Mouse (Mus musculus): Measurements from ENCODE around the gene Slc35e4. TPM values are rescaled to one million over a fixed set of nuclear protein-coding genes. Genes with fewer than 3 reads are reported as not detected.
A peak's percentile ranks its signal among the peaks of the same experiment; 100 is the strongest.
"Not testable (repeated sequence)": the region's sequence is repeated elsewhere in the genome, so short reads cannot be mapped to it uniquely, and the experiment has no call there.

Gene Slc35e4
- polyA plus RNA-seq, 1 experiment, result not detected

DNA sequence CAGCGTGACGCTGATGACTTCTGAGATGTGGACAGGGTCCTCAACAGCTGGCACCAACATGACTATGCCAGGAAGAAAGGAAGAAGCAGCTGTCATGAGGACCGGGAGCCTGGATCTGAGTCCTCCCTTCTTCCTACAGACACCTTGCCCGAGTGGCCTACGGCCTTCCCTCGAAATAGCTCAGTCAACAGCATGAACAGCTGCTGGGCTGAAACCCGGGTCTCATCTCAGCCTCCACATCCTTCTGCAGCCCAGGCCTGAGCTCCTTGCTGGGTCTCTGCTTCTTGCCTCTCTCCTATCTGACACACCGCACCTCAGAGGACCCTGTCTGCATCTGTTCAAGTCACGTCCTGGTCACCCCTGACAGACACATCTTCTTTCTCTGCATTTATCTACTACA, 7.7 kb upstream of the Slc35e4 start:
- WGBS, result 96% methylated on average over 9 of the region's 9 CpGs
- no peak for TF ChIP-seq CTCF (IDR thresholded peaks at IDR 0.05; ENCODE audit: insufficient read depth, low read depth, low read length)
- TF ChIP-seq POLR2A (IDR thresholded peaks at IDR 0.05; ENCODE audit: insufficient read depth, low read depth, low read length), result no peak
- Histone ChIP-seq H3K4me1 (ENCODE audit: control insufficient read depth, insufficient read depth, low read length) (no peaks in the 10 kb centered on the region), H3K4me3 (ENCODE audit: insufficient read depth, low read depth, low read length) (no peak overlapping the region), H3K27ac (ENCODE audit: insufficient read depth, low read depth, low read length) (no peak overlapping the region)

DNA sequence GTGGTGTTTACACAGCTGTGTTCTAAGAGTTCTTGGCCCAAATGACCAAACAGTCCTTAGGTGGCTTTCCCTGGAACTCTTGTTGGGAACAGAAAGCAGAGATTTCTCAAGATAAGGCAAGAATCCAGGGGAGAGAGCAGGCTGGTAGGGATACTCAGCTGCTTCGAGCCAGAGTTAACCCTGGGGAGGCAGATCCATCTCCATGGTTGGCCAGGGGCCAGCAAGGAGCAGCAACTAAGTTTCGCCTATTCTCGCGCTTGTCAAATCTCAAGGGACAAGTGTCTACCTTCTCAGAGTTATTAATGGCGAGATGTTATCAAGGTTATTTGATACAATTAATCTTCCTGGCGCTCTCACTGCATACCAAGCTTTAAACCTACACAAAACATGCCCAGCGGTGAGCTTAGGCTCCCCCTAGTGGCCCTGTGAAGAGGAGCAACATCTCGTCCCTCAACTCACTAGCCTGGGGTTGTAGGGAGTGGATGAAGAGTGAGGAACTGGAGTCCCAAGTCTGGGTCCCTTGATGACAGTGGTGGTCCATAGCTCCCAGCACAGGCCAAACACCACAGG, 6.9 kb upstream of the Slc35e4 start:
- 18% methylated on average over 8 of the region's 8 CpGs for WGBS
- no peak for TF ChIP-seq POLR2A (IDR thresholded peaks at IDR 0.05; ENCODE audit: insufficient read depth, low read depth, low read length)
- TF ChIP-seq CTCF (IDR thresholded peaks at IDR 0.05; ENCODE audit: insufficient read depth, low read depth, low read length), result no peak
- Histone ChIP-seq H3K4me1 (ENCODE audit: control insufficient read depth, insufficient read depth, low read length) (no peaks in the 10 kb centered on the region), H3K4me3 (ENCODE audit: insufficient read depth, low read depth, low read length) (no peak overlapping the region), H3K27ac (ENCODE audit: insufficient read depth, low read depth, low read length) (no peak overlapping the region)

DNA sequence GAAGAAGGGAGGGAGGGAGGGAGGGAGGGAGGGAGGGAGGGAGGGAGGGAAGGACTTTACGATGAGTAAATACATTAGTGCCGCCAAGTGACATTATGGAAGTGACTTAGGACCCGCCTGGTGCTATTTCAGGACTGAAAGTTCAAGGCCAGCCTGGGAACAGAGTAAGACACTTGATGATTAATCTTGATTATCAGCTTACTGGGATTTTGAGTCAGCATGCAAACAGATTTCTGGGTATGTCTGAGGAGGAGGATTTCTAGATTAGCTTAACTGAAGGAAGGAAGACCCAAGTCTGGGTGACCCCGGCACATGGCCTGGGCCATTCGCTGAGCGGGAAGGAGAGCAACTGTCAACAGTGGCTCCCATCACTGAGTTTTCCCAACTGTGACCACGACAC, 6.0 kb upstream of the Slc35e4 start:
- Histone ChIP-seq H3K4me3 (ENCODE audit: insufficient read depth, low read depth, low read length) (no peak overlapping the region), H3K27ac (ENCODE audit: insufficient read depth, low read depth, low read length) (no peak overlapping the region), H3K4me1 (ENCODE audit: control insufficient read depth, insufficient read depth, low read length) (no peaks in the 10 kb centered on the region)
- TF ChIP-seq CTCF (IDR thresholded peaks at IDR 0.05; ENCODE audit: insufficient read depth, low read depth, low read length) (no peak), POLR2A (IDR thresholded peaks at IDR 0.05; ENCODE audit: insufficient read depth, low read depth, low read length) (no peak)
- WGBS, result 79% methylated on average over 7 of the region's 7 CpGs

DNA sequence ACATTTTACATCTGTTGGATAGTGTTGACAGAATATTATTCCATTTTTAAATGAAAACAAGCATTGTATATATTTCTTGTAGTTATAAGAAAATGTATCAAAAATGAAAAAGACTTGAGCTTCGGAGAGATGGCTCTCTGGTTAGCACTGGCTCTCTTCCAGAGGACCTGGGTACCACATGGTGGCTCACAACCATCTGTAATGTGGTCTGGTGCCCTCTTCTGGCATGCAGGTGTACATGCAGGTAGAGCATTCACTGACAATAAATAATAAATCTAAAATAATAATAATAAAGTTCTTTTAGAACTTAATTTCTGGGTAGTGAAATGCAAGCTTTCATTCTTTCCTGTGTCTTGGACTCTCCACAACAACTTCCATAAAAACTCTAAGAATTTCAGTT, 4.3 kb upstream of the Slc35e4 start:
- Histone ChIP-seq H3K4me3 (ENCODE audit: insufficient read depth, low read depth, low read length) (no peak overlapping the region), H3K27ac (ENCODE audit: insufficient read depth, low read depth, low read length) (no peak overlapping the region), H3K4me1 (ENCODE audit: control insufficient read depth, insufficient read depth, low read length) (no peaks in the 10 kb centered on the region)
- TF ChIP-seq CTCF (IDR thresholded peaks at IDR 0.05; ENCODE audit: insufficient read depth, low read depth, low read length) (no peak), POLR2A (IDR thresholded peaks at IDR 0.05; ENCODE audit: insufficient read depth, low read depth, low read length) (no peak)
- 57% methylated on average over 1 of the region's 1 CpGs for WGBS

DNA sequence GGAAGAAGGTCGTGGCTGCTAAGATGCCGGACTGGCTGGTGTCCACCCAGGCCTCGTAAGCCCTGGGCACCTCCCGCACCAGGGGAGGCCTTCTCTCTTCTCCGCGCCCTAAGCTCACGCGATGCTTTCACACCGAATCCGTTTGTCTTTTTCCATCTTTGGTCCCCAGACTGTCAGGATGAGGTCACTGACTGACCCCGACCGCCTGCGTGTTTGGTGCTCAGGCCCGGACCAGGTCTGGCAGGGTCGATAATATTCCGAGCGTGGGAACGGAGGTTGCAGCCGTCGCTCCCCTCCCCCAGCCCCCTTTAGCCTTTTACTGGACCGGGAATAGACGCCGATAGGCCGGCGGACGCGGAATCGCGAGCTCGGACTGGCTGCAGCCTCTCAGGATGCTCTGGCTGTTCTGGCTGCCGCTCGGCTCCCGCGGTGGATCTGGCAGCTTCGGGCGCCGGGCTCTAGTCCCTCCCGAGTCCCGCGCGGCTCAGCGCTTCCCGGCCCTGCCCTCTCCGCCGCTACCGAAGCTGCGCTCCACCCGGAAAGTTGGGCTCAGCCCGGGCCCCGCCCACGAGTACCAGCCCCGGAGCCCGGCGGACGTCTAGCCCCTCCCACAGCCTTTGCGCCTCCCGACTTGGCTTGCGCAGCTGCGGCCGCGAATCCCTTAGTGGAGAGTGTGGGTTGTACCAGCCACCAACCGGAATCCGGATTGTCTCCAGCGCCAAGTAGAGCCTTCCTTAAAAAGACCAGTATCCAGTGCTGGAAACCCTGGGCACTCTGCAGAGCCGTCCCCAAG, 952 bp downstream of the Slc35e4 start:
- peaks cover 33% of the 10 kb centered on the region for H3K4me1 ChIP-seq (ENCODE audit: control insufficient read depth, insufficient read depth, low read length)
- WGBS, result 1% methylated on average over 65 of the region's 65 CpGs
- peak overlapping the region; percentile 68 for H3K27ac ChIP-seq (ENCODE audit: insufficient read depth, low read depth, low read length)
- TF ChIP-seq CTCF (IDR thresholded peaks at IDR 0.05; ENCODE audit: insufficient read depth, low read depth, low read length), result 0 out of 2 replicates have a peak, but pooled peaks have one; percentile 24
- peak; percentile 59; the same call in 1 of the 2 replicates for TF ChIP-seq POLR2A (IDR thresholded peaks at IDR 0.05; ENCODE audit: insufficient read depth, low read depth, low read length)
- peak overlapping the region; percentile 65 for H3K4me3 ChIP-seq (ENCODE audit: insufficient read depth, low read depth, low read length)

DNA sequence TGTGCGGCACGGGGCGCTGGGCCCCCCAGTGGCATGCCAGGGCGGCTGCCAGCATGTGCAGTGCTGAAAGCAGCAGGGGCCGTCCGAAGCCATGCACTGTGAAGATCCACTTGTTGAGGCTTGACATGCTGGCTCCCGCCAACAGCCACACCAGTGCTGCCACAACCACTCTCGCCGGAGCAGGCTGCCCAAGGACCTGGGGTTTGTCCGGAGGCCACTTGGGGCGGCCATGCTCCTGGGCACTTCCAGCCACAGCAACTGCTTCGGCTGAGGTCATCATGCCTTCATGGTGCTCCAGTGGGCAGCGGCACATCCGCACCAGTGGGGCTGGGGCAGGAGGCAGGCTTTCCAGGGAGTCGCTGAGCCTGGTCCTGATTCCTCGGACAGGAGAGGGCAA, 1.6 kb downstream of the Slc35e4 start:
- TF ChIP-seq POLR2A (IDR thresholded peaks at IDR 0.05; ENCODE audit: insufficient read depth, low read depth, low read length) (no peak), CTCF (IDR thresholded peaks at IDR 0.05; ENCODE audit: insufficient read depth, low read depth, low read length) (no peak)
- Histone ChIP-seq H3K4me1 (ENCODE audit: control insufficient read depth, insufficient read depth, low read length) (peaks cover 37% of the 10 kb centered on the region), H3K27ac (ENCODE audit: insufficient read depth, low read depth, low read length) (peak overlapping the region; percentile 42), H3K4me3 (ENCODE audit: insufficient read depth, low read depth, low read length) (peak overlapping the region; percentile 65)
- 1% methylated on average over 16 of the region's 16 CpGs for WGBS

DNA sequence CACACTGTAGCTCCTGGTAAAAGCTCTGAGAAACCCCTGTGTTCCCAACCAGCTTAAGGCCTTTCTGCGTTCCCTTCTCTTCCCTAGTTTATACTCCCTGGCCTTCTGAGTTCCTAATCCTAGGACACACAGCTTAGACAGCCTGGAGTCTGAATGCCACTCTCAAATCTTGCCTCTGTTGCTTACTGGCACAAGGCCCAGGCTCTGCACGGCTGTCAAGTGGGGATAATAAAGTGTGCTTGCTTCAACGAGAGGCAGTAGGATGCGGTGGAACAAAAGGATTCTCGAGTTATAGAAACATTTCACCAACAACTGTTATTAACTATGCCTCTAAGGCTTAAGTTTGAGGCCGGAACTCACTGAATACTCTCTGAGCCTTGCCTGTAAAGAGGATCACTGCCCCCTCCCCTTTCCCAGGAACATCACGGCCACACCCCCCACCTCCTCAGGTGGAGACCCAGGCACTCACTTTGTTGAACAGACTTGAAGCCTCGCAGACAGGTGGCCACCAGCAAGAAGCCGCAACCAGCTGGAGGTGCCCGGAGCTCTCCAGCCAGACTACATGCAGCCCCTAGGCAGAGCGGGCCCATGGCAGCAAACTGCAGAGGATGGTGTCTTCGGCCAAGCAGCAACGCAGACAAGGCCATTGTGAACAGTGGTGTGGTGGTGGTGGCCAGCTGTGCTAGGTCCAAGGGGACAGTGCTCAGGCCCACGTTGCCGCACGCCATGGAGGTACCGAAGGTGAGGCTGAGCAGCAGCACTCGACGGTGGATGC, 2.2 kb downstream of the Slc35e4 start:
- Histone ChIP-seq H3K4me1 (ENCODE audit: control insufficient read depth, insufficient read depth, low read length) (peaks cover 42% of the 10 kb centered on the region), H3K27ac (ENCODE audit: insufficient read depth, low read depth, low read length) (peak overlapping the region; percentile 63), H3K4me3 (ENCODE audit: insufficient read depth, low read depth, low read length) (peak overlapping the region; percentile 65)
- 6% methylated on average over 19 of the region's 19 CpGs for WGBS
- TF ChIP-seq CTCF (IDR thresholded peaks at IDR 0.05; ENCODE audit: insufficient read depth, low read depth, low read length), result peak; percentile 13; the same call in 1 of the 2 replicates
- no peak for TF ChIP-seq POLR2A (IDR thresholded peaks at IDR 0.05; ENCODE audit: insufficient read depth, low read depth, low read length)

DNA sequence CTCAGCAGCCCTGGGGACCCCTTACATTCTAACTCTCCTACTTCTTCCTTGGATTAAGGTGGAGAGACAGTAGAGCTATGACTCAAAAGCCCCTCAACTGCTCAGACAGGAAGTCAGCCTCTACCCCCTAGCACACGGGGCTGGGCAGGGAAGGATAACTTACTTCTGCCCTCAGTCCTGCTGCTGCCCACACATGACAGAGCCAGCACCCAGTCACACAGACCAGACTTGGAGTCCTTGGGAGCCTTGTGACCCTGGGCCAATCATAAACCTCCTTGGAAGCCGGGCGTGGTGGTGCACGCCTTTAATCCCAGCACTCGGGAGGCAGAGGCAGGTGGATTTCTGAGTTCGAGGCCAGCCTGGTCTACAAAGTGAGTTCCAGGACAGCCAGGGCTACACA, 3.0 kb downstream of the Slc35e4 start:
- Histone ChIP-seq H3K4me1 (ENCODE audit: control insufficient read depth, insufficient read depth, low read length) (peaks cover 42% of the 10 kb centered on the region), H3K4me3 (ENCODE audit: insufficient read depth, low read depth, low read length) (peak overlapping the region; percentile 27; the same call in 1 of the 2 replicates)
- 60% methylated on average over 6 of the region's 6 CpGs for WGBS
- H3K27ac ChIP-seq (ENCODE audit: insufficient read depth, low read depth, low read length), result not testable (repeated sequence)
